Mouse (Mus musculus) embryonic facial prominence, embryonic 14.5 days (tissue): ENCODE measurements around the gene Zfp628. TPM values are rescaled to one million over a fixed set of nuclear protein-coding genes. Genes with fewer than 3 reads are reported as not detected.

Source experiments
- ATAC-seq: fragments of 200-750 bp; cut with Nextera tagmentation; 2 replicates; pipeline ENCODE4 v1.8.0; 2017; ENCODE audit warnings: low read depth, moderate number of reproducible peaks, moderate TSS enrichment
- DNase-seq: peaks from one replicate; pipeline ENCODE4 v3.0.0-alpha.2; 2015; ENCODE audit warnings: low spot score
- H3K27ac ChIP-seq: fragments of 300-500 bp; sonication (generic); replicated peaks from 2 replicates; pipeline ENCODE4 v1.5.1; 2014; ENCODE audit warnings: low read depth, mild to moderate bottlenecking, low read length, moderate library complexity
- H3K27me3 ChIP-seq: fragments of 300-500 bp; sonication (generic); replicated peaks from 2 replicates; pipeline ENCODE4 v1.6.1; 2014; ENCODE audit warnings: low read length; ENCODE audit not compliant: control insufficient read depth, insufficient read depth
- H3K36me3 ChIP-seq: fragments of 300-500 bp; sonication (generic); 2 replicates; pipeline ENCODE4 v1.6.1; 2014; ENCODE audit warnings: low read length, mixed read lengths; ENCODE audit not compliant: control insufficient read depth, insufficient read depth
- H3K4me1 ChIP-seq: fragments of 300-500 bp; sonication (generic); 2 replicates; pipeline ENCODE4 v1.6.1; 2014; ENCODE audit warnings: antibody characterized with exemption, low read length; ENCODE audit not compliant: control insufficient read depth, insufficient read depth
- H3K4me2 ChIP-seq: fragments of 300-500 bp; sonication (generic); 2 replicates; pipeline ENCODE4 v1.6.1; 2014; ENCODE audit warnings: low read depth, mild to moderate bottlenecking, low read length, moderate library complexity, mixed read lengths
- H3K4me3 ChIP-seq: fragments of 300-500 bp; sonication (generic); 2 replicates; pipeline ENCODE4 v1.5.1; 2014; ENCODE audit warnings: low read depth, mild to moderate bottlenecking, low read length
- H3K9ac ChIP-seq: fragments of 300-500 bp; sonication (generic); 2 replicates; pipeline ENCODE4 v1.6.1; 2014; ENCODE audit warnings: low read depth, mild to moderate bottlenecking, low read length, moderate library complexity, mixed read lengths
- H3K9me3 ChIP-seq: fragments of 300-500 bp; sonication (generic); 2 replicates; pipeline ENCODE4 v1.6.1; 2016; ENCODE audit warnings: low read length; ENCODE audit not compliant: control insufficient read depth
- WGBS: fragments of 180-500 bp; shearing (Covaris S2); extraction: QIAGEN DNeasy Blood & Tissue Kit; methylation state at CpG from one replicate; pipeline ENCODE4 v1.1.7; 2014; 5-methylcytosine and 5-hydroxymethylcytosine counted together
- polyA plus RNA-seq: library from polyadenylated mRNA; unstranded; fragments of >200 nt; fragmentation: Nextera tagmentation; extraction: Ambion mirVana; gene quantifications from 2 replicates; pipeline ENCODE4 v1.2.1, GENCODE M21; 2014

The Zfp628 gene
- polyA plus RNA-seq, 1 experiment from 2014 or later = 3.7 TPM

DNA sequence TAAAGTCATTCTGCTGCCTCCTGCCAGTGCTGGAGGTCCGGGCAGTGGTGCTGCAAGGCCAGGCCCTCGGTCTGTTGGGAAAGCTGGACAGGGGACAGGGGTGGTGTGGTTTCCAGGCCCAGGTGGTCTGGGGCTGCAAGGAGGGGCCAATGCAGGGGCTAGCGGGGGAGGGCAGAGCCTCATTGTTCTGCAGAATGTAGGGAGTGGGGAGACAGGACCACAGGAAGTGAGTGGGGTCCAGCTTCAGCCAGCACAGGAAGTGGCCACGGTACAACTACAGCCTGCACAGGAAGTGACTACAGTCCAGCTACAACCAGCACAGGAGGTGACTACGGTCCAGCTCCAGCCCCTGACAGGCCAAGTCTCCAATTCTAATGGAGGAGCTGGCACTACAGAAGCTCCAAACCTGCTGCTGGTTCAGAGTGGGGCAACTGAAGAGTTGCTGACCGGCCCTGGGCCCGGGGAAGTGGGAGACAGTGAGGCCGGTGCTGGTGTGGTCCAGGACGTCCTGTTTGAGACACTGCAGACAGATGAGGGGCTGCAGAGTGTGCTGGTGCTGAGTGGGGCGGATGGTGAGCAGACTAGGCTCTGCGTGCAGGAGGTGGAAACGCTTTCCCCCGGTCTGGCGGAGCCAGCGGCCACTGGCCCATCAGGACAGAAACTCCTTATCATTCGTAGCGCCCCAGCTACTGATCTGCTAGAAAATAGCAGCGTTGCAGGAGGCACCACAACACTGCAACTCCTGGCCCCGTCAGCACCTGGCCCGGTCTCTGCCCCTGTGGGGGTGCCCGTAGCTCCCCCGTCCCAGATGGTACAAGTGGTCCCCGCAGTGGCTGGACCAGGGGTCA lies 6.2 kb downstream of the Zfp628 start:
- 61% methylated on average over 21 of the region's 23 CpGs for WGBS
- no peak overlapping the region for H3K4me3 ChIP-seq
- no peak overlapping the region for H3K4me2 ChIP-seq
- no peaks in the 10 kb centered on the region for H3K27me3 ChIP-seq
- H3K27ac ChIP-seq = peak overlapping the region; percentile 90; the same call in 1 of the 2 replicates
- 0 out of 2 replicates have a peak overlapping the region, but pooled peaks have one; percentile 8 for H3K9ac ChIP-seq
- DNase-seq = no peak
- H3K9me3 ChIP-seq = no peaks in the 10 kb centered on the region
- no peak for ATAC-seq
- peaks cover 41% of the 10 kb centered on the region for H3K4me1 ChIP-seq
- H3K36me3 ChIP-seq = peaks cover 39% of the 10 kb centered on the region

DNA sequence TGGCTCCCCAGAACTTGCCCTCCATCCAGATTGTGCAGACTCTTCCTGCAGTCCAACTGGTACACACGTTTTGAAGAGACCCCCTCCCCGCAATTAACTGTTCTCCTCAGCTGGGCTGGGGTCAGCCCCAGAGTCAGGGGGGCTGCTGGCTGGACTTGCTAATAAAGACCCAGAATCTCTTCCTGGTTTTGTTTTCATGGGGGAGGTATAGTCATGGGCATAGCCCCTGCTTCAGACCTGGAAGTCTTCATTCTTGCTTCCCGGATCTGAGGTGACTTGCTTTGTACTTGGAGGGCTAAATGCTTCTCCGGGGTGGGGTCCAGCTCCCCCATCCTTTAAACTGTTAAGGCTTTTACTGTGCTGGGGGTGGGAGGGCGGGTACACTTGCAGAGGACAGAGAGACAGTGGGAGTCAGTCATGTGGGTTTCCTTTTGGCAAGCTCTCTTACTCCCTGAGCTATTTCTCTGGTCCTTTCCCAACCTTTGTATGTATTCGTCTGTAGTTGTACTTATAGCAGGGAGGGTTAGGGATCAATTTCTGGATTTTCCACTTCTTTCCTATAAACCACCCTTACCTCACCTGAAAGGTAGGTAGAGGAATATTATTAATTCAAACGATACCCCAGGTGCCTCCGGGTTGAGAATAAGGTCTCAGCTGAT lies 6.9 kb downstream of the Zfp628 start, which contains the start of gene Nat14:
Gene Nat14, plus strand, starts transcription at position 205 of the 659 bp plus-strand sequence.
- Histone ChIP-seq H3K4me1 (peaks cover 39% of the 10 kb centered on the region), H3K27me3 (no peaks in the 10 kb centered on the region), H3K9me3 (no peaks in the 10 kb centered on the region), H3K4me2 (peak within 1 kb of the TSS; percentile 77), H3K4me3 (peak within 1 kb of the TSS; percentile 36), H3K36me3 (peaks cover 39% of the 10 kb centered on the region), H3K27ac (peak within 1 kb of the TSS; percentile 90), H3K9ac (peak within 1 kb of the TSS; percentile 62)
- 29% methylated on average over 8 of the region's 8 CpGs for WGBS
- DNase-seq (no peak), ATAC-seq (no peak)

DNA sequence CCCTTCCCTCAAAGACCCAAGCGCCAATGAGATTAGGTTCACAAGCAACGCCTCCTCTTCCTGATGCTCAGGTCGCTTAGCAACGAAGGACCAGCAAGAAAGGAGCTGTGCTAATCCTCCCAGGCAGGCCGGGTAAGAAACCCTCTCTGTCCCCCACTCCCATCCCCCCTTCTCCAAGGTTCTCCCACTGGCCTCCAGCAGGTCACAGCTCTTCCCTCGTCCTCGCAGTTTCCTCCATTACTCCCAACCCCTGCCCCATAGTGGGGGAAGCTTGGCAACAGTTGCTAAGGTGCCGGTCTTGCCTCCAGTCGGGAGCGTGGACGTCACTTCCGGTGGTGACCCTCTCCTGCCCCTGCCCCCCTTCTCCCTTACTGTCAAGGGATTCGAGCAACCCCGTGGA lies 7.5 kb downstream of the Zfp628 start:
- H3K4me2 ChIP-seq = peak overlapping the region; percentile 77
- peaks cover 36% of the 10 kb centered on the region for H3K36me3 ChIP-seq
- H3K27me3 ChIP-seq = no peaks in the 10 kb centered on the region
- peaks cover 40% of the 10 kb centered on the region for H3K4me1 ChIP-seq
- H3K9ac ChIP-seq = peak overlapping the region; percentile 62
- ATAC-seq (peak; percentile 63), DNase-seq (peak; percentile 90)
- peak overlapping the region; percentile 36 for H3K4me3 ChIP-seq
- 0% methylated on average over 14 of the region's 14 CpGs for WGBS
- H3K27ac ChIP-seq = peak overlapping the region; percentile 90
- no peaks in the 10 kb centered on the region for H3K9me3 ChIP-seq

GRCm38 (mm10) chr7:4922931-4923565 lies 8.0 kb downstream of the Zfp628 start:
- Histone ChIP-seq H3K27ac (peak overlapping the region; percentile 90), H3K9ac (peak overlapping the region; percentile 62), H3K4me2 (peak overlapping the region; percentile 77), H3K4me3 (peak overlapping the region; percentile 36), H3K9me3 (no peaks in the 10 kb centered on the region), H3K4me1 (peaks cover 40% of the 10 kb centered on the region), H3K36me3 (peaks cover 31% of the 10 kb centered on the region), H3K27me3 (no peaks in the 10 kb centered on the region)
- DNase-seq (peak; percentile 89), ATAC-seq (peak; percentile 31)
- 2% methylated on average over 14 of the region's 14 CpGs for WGBS

DNA sequence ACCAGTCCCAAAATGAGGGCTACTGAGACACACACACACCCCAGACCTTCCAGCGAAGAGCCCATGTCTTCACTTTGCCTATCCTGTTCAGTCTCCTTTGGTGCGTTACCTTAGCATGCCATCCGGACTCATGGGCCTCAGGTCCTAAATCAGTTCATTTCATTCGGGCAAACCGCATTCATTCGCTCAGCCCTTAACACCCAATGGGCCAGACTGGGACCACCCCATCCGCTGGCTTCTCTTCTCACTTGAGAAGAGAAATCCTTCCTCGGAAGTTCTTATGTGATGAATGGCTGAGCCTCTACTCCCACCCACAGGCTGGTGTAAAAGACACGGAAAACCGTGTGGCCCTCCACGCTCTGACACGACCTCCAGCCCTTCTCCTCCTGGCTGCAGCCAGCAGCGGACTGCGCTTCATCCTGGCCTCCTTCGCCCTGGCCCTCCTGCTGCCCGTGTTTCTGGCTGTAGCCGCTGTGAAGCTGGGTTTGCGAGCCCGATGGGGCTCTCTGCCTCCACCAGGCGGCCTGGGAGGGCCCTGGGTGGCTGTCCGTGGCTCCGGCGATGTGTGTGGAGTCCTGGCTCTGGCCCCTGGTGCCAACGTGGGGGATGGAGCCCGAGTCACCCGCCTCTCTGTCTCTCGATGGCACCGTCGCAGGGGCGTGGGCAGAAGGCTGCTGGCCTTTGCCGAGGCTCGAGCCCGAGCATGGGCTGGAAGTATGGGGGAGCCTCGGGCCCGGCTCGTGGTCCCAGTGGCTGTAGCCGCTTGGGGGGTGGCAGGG lies 8.8 kb downstream of the Zfp628 start:
- H3K4me1 ChIP-seq = peaks cover 40% of the 10 kb centered on the region
- WGBS = 6% methylated on average over 34 of the region's 37 CpGs

DNA sequence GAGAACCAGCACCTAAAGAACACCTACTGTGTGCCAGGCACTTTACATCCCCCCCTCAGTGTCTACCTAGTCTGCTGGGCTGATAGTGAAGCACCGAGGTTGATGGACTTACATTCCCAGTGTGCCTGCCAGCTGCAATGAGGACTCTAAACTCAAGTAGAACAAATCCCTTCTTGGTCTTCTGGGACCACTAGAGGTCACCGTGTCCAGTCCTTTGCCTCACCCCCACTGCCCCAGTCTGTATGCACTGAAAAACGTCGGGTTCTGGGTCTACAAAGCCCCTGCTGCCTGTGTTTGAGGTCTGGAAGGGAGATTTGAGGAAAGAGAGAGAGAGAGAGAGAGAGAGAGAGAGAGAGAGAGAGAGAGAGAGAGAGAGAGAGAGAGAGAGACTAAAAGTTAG lies 9.5 kb downstream of the Zfp628 start:
- no peak for ATAC-seq
- H3K27ac ChIP-seq = peak overlapping the region; percentile 90
- peaks cover 40% of the 10 kb centered on the region for H3K4me1 ChIP-seq
- no peaks in the 10 kb centered on the region for H3K9me3 ChIP-seq
- WGBS = 0% methylated on average over 4 of the region's 4 CpGs
- peak overlapping the region; percentile 36; the same call in 1 of the 2 replicates for H3K4me3 ChIP-seq
- peaks cover 17% of the 10 kb centered on the region for H3K36me3 ChIP-seq
- H3K9ac ChIP-seq = peak overlapping the region; percentile 62
- peak overlapping the region; percentile 77 for H3K4me2 ChIP-seq
- DNase-seq = peak; percentile 39
- no peaks in the 10 kb centered on the region for H3K27me3 ChIP-seq

More for the DNA sequence above, 8.8 kb downstream of the Zfp628 start:
- Histone ChIP-seq H3K9me3 (no peaks in the 10 kb centered on the region), H3K27ac (peak overlapping the region; percentile 90), H3K4me3 (peak overlapping the region; percentile 36), H3K27me3 (no peaks in the 10 kb centered on the region), H3K36me3 (peaks cover 24% of the 10 kb centered on the region), H3K4me2 (peak overlapping the region; percentile 77), H3K9ac (peak overlapping the region; percentile 62)
- no peak for ATAC-seq
- DNase-seq = peak; percentile 49

DNA sequence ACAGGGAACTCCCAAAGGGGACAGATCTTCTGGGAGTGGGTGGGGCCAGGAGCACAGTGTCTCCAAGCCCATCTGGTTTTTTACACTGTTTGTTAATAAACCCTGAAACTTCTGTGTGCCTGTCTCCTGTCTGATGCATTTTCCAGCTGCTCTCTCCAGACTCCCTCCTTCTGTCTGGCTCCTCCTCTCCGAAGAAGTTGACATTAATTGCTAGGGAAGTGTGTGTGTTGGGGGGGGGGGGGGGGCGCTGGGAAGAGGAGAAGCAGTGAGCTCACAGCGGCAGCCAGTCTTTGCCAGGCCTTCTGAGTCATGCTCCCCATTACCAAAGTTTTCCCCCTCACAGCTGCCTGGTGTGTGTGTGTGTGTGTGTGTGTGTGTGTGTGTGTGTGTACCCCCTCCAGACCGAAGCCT lies 9.9 kb downstream of the Zfp628 start:
- H3K36me3 ChIP-seq = peaks cover 13% of the 10 kb centered on the region
- H3K9me3 ChIP-seq = no peaks in the 10 kb centered on the region
- peak overlapping the region; percentile 62 for H3K9ac ChIP-seq
- 6% methylated on average over 2 of the region's 4 CpGs for WGBS
- peaks cover 40% of the 10 kb centered on the region for H3K4me1 ChIP-seq
- H3K4me2 ChIP-seq = peak overlapping the region; percentile 77
- H3K4me3 ChIP-seq = no peak overlapping the region
- no peaks in the 10 kb centered on the region for H3K27me3 ChIP-seq
- peak overlapping the region; percentile 90 for H3K27ac ChIP-seq
- ATAC-seq (peak; percentile 35; the same call in 1 of the 2 replicates), DNase-seq (peak; percentile 92)
